Mouse (Mus musculus): ENCODE results near the gene Uchl4. TPM values are rescaled to one million over a fixed set of nuclear protein-coding genes. Genes with fewer than 3 reads are reported as not detected.

Gene Uchl4
- total and polyA plus RNA-seq, 2 experiments from 2014 or later: 1.8 TPM; not detected in 1

GRCm38 (mm10) chr9:64240681-64241080 lies 5.7 kb downstream of the Uchl4 start:
- Histone ChIP-seq H3K9ac (no peak overlapping the region), H3K4me2 (ENCODE audit: low read depth) (no peak overlapping the region), H3K36me3 (ENCODE audit: insufficient read depth) (no peaks in the 10 kb centered on the region), H3K4me1 (ENCODE audit: insufficient read depth) (no peaks in the 10 kb centered on the region), H3K4me3 (ENCODE audit: low read depth, low read length) (no peak overlapping the region), H3K27me3 (ENCODE audit: insufficient read depth, low read length) (no peaks in the 10 kb centered on the region), H3K27ac (ENCODE audit: low read depth, low read length) (no peak overlapping the region), H3K9me3 (ENCODE audit: low read length) (no peaks in the 10 kb centered on the region)
- ATAC-seq (no peak), DNase-seq (no peak)
- TF ChIP-seq CTCF (IDR thresholded peaks at IDR 0.05; ENCODE audit: low read depth): no peak
- WGBS: 77% methylated on average over 8 of the region's 8 CpGs

GRCm38 (mm10) chr9:64242381-64242831 lies 7.4 kb downstream of the Uchl4 start:
- Histone ChIP-seq H3K4me1 (ENCODE audit: insufficient read depth) (no peaks in the 10 kb centered on the region), H3K4me3 (ENCODE audit: low read depth, low read length) (no peak overlapping the region), H3K27me3 (ENCODE audit: insufficient read depth, low read length) (no peaks in the 10 kb centered on the region), H3K9ac (no peak overlapping the region), H3K4me2 (ENCODE audit: low read depth) (no peak overlapping the region), H3K27ac (ENCODE audit: low read depth, low read length) (no peak overlapping the region), H3K36me3 (ENCODE audit: insufficient read depth) (no peaks in the 10 kb centered on the region), H3K9me3 (ENCODE audit: low read length) (no peaks in the 10 kb centered on the region)
- ATAC-seq (no peak), DNase-seq (no peak)
- TF ChIP-seq CTCF (IDR thresholded peaks at IDR 0.05; ENCODE audit: low read depth): no peak
- 80% methylated on average over 6 of the region's 6 CpGs for WGBS

GRCm38 (mm10) chr9:64249371-64249770 lies 14.4 kb downstream of the Uchl4 start:
- no peaks in the 10 kb centered on the region for H3K36me3 ChIP-seq (ENCODE audit: insufficient read depth)
- no peak overlapping the region for H3K27ac ChIP-seq (ENCODE audit: low read depth, low read length)
- ATAC-seq (no peak), DNase-seq (no peak)
- H3K27me3 ChIP-seq (ENCODE audit: insufficient read depth, low read length): no peaks in the 10 kb centered on the region
- peaks cover 8% of the 10 kb centered on the region; the same call in 1 of the 2 replicates for H3K4me1 ChIP-seq (ENCODE audit: insufficient read depth)
- no peaks in the 10 kb centered on the region for H3K9me3 ChIP-seq (ENCODE audit: low read length)
- H3K9ac ChIP-seq: no peak overlapping the region
- H3K4me2 ChIP-seq (ENCODE audit: low read depth): no peak overlapping the region
- WGBS: 89% methylated on average over 1 of the region's 1 CpGs
- no peak for TF ChIP-seq CTCF (IDR thresholded peaks at IDR 0.05; ENCODE audit: low read depth)
- H3K4me3 ChIP-seq (ENCODE audit: low read depth, low read length): no peak overlapping the region

GRCm38 (mm10) chr9:64250111-64250730 lies 15.2 kb downstream of the Uchl4 start:
- H3K27ac ChIP-seq (ENCODE audit: low read depth, low read length): no peak overlapping the region
- H3K4me3 ChIP-seq (ENCODE audit: low read depth, low read length): no peak overlapping the region
- no peak overlapping the region for H3K9ac ChIP-seq
- no peaks in the 10 kb centered on the region for H3K36me3 ChIP-seq (ENCODE audit: insufficient read depth)
- H3K27me3 ChIP-seq (ENCODE audit: insufficient read depth, low read length): no peaks in the 10 kb centered on the region
- no peaks in the 10 kb centered on the region for H3K9me3 ChIP-seq (ENCODE audit: low read length)
- ATAC-seq (no peak), DNase-seq (no peak)
- H3K4me2 ChIP-seq (ENCODE audit: low read depth): no peak overlapping the region
- peaks cover 8% of the 10 kb centered on the region; the same call in 1 of the 2 replicates for H3K4me1 ChIP-seq (ENCODE audit: insufficient read depth)
- no peak for TF ChIP-seq CTCF (IDR thresholded peaks at IDR 0.05; ENCODE audit: low read depth)

GRCm38 (mm10) chr9:64252591-64253020 lies 17.6 kb downstream of the Uchl4 start:
- ATAC-seq (no peak), DNase-seq (no peak)
- WGBS: 1% methylated on average over 16 of the region's 16 CpGs
- Histone ChIP-seq H3K27ac (ENCODE audit: low read depth, low read length) (peak overlapping the region; percentile 82), H3K36me3 (ENCODE audit: insufficient read depth) (no peaks in the 10 kb centered on the region), H3K4me2 (ENCODE audit: low read depth) (peak overlapping the region; percentile 89), H3K9me3 (ENCODE audit: low read length) (no peaks in the 10 kb centered on the region), H3K9ac (peak overlapping the region; percentile 64), H3K27me3 (ENCODE audit: insufficient read depth, low read length) (no peaks in the 10 kb centered on the region), H3K4me3 (ENCODE audit: low read depth, low read length) (peak overlapping the region; percentile 87), H3K4me1 (ENCODE audit: insufficient read depth) (peaks cover 8% of the 10 kb centered on the region; the same call in 1 of the 2 replicates)
- no peak for TF ChIP-seq CTCF (IDR thresholded peaks at IDR 0.05; ENCODE audit: low read depth)

- peak within 1 kb of the TSS; percentile 82 for H3K27ac ChIP-seq (ENCODE audit: low read depth, low read length)
- peak within 1 kb of the TSS; percentile 64 for H3K9ac ChIP-seq
- peak; percentile 88 for TF ChIP-seq CTCF (IDR thresholded peaks at IDR 0.05; ENCODE audit: low read depth)
- no peaks in the 10 kb centered on the region for H3K27me3 ChIP-seq (ENCODE audit: insufficient read depth, low read length)
- peak within 1 kb of the TSS; percentile 87 for H3K4me3 ChIP-seq (ENCODE audit: low read depth, low read length)
- under 1% methylated on average over 85 of the region's 89 CpGs for WGBS
- peak within 1 kb of the TSS; percentile 89 for H3K4me2 ChIP-seq (ENCODE audit: low read depth)
- H3K4me1 ChIP-seq (ENCODE audit: insufficient read depth): peaks cover 8% of the 10 kb centered on the region; the same call in 1 of the 2 replicates
- H3K36me3 ChIP-seq (ENCODE audit: insufficient read depth): no peaks in the 10 kb centered on the region
- DNase-seq: peak; percentile 99
- ATAC-seq: peak; percentile 99
- H3K9me3 ChIP-seq (ENCODE audit: low read length): no peaks in the 10 kb centered on the region
Observed at GRCm38 (mm10) chr9:64253021-64253904, 18.3 kb downstream of the Uchl4 start, which contains the start of gene Map2k1. TSS of gene Map2k1 (minus strand) at chr9:64253631.

- Histone ChIP-seq H3K4me2 (ENCODE audit: low read depth) (no peak overlapping the region), H3K4me3 (ENCODE audit: low read depth, low read length) (no peak overlapping the region), H3K27ac (ENCODE audit: low read depth, low read length) (no peak overlapping the region), H3K9me3 (ENCODE audit: low read length) (no peaks in the 10 kb centered on the region), H3K27me3 (ENCODE audit: insufficient read depth, low read length) (no peaks in the 10 kb centered on the region), H3K9ac (no peak overlapping the region), H3K4me1 (ENCODE audit: insufficient read depth) (peaks cover 8% of the 10 kb centered on the region; the same call in 1 of the 2 replicates), H3K36me3 (ENCODE audit: insufficient read depth) (no peaks in the 10 kb centered on the region)
- ATAC-seq: no peak
- 91% methylated on average over 3 of the region's 3 CpGs for WGBS
- TF ChIP-seq CTCF (IDR thresholded peaks at IDR 0.05; ENCODE audit: low read depth): no peak
- DNase-seq: no peak
Observed at GRCm38 (mm10) chr9:64255422-64255821, 20.4 kb downstream of the Uchl4 start.
